Mouse (Mus musculus): ENCODE results near the gene Cfap58. TPM values are rescaled to one million over a fixed set of nuclear protein-coding genes. Genes with fewer than 3 reads are reported as not detected.

Cfap58 gene
- polyA plus RNA-seq, 1 experiment from 2014 or later, result not detected

DNA sequence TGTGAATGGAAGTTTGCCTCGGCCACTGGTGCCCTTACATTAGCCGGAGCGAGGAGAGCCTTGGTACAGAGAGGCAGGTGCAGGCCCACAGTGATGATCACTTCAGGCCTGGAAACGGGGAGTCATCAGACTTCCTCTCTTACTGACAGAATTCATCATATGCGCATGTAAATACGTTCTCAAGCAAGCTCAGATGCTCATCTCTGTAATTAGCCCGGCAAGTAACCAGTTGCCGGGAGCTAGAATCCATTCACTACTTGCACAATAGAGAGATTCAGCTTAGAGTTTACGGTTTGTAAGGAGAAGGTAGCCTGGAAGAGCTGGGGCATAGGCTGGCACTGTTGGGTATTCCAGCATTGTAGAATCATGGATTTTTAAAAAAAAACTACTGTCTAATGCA lies 15.7 kb downstream of the Cfap58 start:
- no peaks in the 10 kb centered on the region for H3K27me3 ChIP-seq (ENCODE audit: low read depth, poor library complexity, severe bottlenecking)

DNA sequence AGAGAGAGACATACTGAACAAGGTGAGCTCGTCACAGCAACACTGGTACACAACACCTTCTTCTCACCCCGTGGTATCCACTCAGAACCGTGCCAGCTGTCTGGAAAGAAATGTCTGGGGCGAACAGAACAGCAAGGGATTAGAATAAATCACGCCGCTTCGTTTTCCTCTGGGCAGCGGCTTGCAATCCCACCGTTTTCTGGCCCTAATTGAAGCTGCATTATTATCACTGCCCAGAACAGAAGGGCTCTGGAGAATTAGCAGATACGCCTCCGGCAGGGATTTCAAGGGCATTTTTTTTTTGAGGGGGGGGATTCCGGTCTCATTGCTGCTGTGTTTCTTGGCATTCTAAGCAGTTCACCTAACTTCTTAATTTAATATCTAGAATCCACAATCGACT lies 20.7 kb downstream of the Cfap58 start:
- no peaks in the 10 kb centered on the region for H3K27me3 ChIP-seq (ENCODE audit: low read depth, poor library complexity, severe bottlenecking)
- H3K27ac ChIP-seq, result no peak overlapping the region
- H3K4me3 ChIP-seq, result no peak overlapping the region
- H3K4me1 ChIP-seq, result no peaks in the 10 kb centered on the region
- no peaks in the 10 kb centered on the region for H3K36me3 ChIP-seq
- no peak for DNase-seq (ENCODE audit: low spot score)
- 79% methylated on average over 13 of the region's 13 CpGs for WGBS
- H3K9me3 ChIP-seq (replicated peaks), result no peaks in the 10 kb centered on the region

More for the DNA sequence above, 15.7 kb downstream of the Cfap58 start:
- Histone ChIP-seq H3K36me3 (no peaks in the 10 kb centered on the region), H3K4me3 (no peak overlapping the region), H3K4me1 (no peaks in the 10 kb centered on the region), H3K27ac (no peak overlapping the region), H3K9me3 (replicated peaks) (no peaks in the 10 kb centered on the region)
- no peak for DNase-seq (ENCODE audit: low spot score)
- WGBS, result 85% methylated on average over 9 of the region's 9 CpGs

DNA sequence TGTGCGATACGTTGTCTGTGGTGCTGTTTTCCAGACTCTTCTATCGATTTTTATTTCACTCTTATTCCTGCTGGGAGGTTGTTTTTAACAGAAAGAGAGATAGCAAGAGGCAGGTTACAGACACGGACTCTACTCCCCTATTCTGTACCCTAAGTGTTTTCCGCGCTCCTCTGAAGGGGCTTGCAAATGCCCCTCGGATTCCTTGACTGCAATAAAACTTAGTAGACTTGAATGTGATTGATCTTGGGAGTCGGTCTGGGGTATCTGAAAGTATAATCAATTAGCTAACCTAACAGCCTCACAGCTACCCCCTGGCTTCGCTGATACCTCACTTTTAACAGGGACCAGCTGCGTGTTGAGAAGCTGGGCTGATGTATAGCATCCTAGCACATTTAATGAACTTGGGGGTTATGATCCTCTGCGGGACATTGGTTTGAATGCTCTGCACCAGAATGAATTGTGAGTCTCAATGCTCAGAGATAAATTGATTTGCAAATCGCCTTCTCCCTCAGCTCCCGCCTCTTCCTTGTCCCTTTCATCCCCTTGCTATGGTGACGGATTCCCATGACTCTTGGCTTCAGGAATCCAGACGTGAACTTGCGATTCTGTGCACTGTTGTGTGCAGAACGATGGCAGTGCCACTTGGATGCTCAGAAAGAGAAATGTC lies 31.7 kb downstream of the Cfap58 start:
- no peaks in the 10 kb centered on the region for H3K9me3 ChIP-seq (replicated peaks)
- H3K27ac ChIP-seq, result no peak overlapping the region
- 59% methylated on average over 17 of the region's 17 CpGs for WGBS
- H3K36me3 ChIP-seq, result no peaks in the 10 kb centered on the region
- no peaks in the 10 kb centered on the region for H3K27me3 ChIP-seq (ENCODE audit: low read depth, poor library complexity, severe bottlenecking)
- peaks cover 10% of the 10 kb centered on the region for H3K4me1 ChIP-seq
- no peak overlapping the region for H3K4me3 ChIP-seq
- DNase-seq (ENCODE audit: low spot score), result no peak

DNA sequence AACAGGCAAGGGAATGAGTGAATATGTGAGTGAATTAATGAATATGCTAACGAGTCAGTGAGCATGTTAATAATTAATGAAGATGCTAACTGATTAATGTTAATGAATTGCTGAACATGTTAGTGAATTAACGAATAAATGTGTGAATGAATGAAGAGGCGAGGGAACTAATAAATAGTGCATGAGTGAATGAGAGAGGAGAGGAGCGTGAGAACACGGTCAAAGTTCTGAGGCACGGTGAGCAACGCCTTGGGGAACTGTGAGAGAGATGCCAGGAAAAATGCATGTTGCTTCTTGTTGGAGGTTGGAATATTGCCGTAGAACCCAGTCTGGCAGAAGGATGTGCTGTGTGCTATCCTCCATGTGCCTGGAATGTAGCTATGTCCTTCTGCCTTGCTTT lies 33.6 kb downstream of the Cfap58 start:
- WGBS, result 92% methylated on average over 8 of the region's 8 CpGs
- DNase-seq (ENCODE audit: low spot score), result no peak

DNA sequence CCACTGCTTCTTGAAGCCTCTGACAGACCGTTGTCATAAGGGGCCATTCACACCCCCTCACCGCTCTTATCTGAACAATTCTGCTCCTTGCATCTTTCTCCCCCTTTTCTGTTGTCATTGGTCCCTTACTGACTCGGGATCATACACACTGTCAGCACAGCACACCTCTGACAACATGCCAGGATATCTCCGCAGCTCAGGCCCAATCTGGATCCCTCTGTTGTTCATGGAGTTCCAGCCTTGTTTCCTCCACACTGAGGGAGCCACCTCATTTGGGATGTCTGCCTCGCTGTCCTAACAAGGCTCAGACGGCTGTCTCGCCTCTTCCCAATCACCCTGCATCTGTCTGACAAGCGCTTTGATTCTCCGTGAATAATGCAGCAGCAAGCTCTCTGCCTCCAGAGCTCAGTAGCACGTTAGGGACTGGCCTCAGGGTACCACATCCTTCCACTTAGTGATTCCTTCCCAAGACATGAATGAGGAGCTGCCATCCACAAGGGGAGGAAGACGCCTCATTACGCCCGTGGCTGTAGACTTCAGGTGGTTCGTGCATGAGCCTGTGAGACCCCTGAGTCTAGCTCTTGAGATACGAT lies 40.7 kb downstream of the Cfap58 start:
- Histone ChIP-seq H3K36me3 (no peaks in the 10 kb centered on the region), H3K27me3 (ENCODE audit: low read depth, poor library complexity, severe bottlenecking) (no peaks in the 10 kb centered on the region), H3K9me3 (replicated peaks) (no peaks in the 10 kb centered on the region), H3K4me3 (no peak overlapping the region), H3K27ac (no peak overlapping the region), H3K4me1 (no peaks in the 10 kb centered on the region)
- DNase-seq (ENCODE audit: low spot score), result no peak
- WGBS, result 65% methylated on average over 15 of the region's 15 CpGs

More for the DNA sequence above, 33.6 kb downstream of the Cfap58 start:
- Histone ChIP-seq H3K27me3 (ENCODE audit: low read depth, poor library complexity, severe bottlenecking) (no peaks in the 10 kb centered on the region), H3K4me1 (peaks cover 10% of the 10 kb centered on the region), H3K36me3 (no peaks in the 10 kb centered on the region), H3K9me3 (replicated peaks) (no peaks in the 10 kb centered on the region), H3K27ac (no peak overlapping the region), H3K4me3 (no peak overlapping the region)

DNA sequence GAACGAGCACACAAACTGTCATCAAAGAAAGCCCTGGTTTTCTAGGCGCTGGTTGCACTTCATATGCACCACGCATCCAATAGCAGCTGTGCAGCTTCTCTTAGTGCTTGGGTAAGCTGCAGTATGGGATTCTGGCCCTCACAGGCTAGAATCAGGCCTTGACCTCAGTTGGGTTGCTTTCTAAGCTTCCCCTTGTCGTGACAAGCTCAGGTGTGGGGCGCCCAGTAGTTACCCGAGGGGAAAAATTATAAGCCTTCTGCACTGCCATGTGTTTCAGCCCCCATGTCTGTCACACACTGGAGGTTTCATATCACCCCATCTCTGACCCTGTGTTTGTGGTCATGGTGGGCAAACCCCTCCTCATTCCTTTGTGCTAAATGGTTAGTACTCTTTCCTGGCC lies 42.0 kb downstream of the Cfap58 start:
- Histone ChIP-seq H3K4me1 (no peaks in the 10 kb centered on the region), H3K27me3 (ENCODE audit: low read depth, poor library complexity, severe bottlenecking) (no peaks in the 10 kb centered on the region), H3K9me3 (replicated peaks) (no peaks in the 10 kb centered on the region), H3K36me3 (no peaks in the 10 kb centered on the region), H3K4me3 (no peak overlapping the region), H3K27ac (no peak overlapping the region)
- 79% methylated on average over 6 of the region's 6 CpGs for WGBS
- no peak for DNase-seq (ENCODE audit: low spot score)

DNA sequence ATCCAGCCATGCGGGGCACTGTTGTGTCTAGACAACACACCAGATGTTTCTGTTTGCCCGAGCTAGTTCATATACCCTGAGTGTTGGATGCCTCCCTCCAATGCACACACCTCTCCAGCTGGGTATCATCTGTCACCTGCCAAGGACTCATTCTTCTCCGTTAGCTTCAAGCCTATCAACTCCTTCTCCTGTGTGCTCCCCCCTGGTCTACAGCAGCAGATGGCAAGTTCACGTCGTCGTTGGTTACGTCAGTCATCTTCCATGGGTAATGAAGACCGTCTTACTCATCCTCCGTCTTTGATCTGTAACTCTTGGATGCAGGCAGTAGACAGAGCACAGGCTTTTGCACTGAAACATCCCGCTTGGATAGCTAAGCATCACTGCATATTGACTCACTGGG lies 42.8 kb downstream of the Cfap58 start:
- WGBS, result 70% methylated on average over 10 of the region's 10 CpGs
- H3K9me3 ChIP-seq (replicated peaks), result no peaks in the 10 kb centered on the region
- no peak for DNase-seq (ENCODE audit: low spot score)
- H3K4me1 ChIP-seq, result no peaks in the 10 kb centered on the region
- no peaks in the 10 kb centered on the region for H3K36me3 ChIP-seq
- no peak overlapping the region for H3K27ac ChIP-seq
- no peaks in the 10 kb centered on the region for H3K27me3 ChIP-seq (ENCODE audit: low read depth, poor library complexity, severe bottlenecking)
- no peak overlapping the region for H3K4me3 ChIP-seq

DNA sequence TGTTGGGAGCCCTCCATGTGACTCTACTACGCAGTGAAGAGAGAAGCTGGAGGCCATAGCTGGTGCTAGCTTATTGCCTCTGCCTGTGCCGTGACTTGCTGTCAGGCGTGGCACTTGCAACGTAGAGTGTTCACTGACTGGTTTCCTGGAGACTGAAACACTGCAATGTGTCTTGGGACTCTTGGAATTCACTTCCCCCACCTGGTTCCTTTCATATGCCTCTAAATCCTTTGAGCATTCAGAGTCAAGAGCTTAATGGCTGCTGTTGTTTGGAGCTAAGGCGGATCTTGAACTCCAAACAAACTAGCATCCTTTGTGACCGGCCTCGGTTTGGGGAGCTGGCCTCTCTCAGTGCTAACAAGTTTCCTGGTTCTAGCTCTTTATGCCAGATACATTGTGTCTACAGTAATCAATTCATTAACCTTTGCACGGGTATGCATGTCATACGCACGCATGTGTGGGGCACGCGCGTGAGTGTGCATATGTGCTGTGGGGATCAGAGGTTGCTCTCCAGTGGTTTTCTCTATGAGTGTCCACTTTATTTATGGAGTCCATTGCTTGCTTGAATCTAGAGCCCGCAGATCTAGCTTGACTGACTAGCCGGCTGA lies 48.2 kb downstream of the Cfap58 start:
- Histone ChIP-seq H3K9me3 (replicated peaks) (no peaks in the 10 kb centered on the region), H3K4me1 (peaks cover 7% of the 10 kb centered on the region; the same call in 1 of the 2 replicates), H3K36me3 (no peaks in the 10 kb centered on the region), H3K4me3 (no peak overlapping the region), H3K27me3 (ENCODE audit: low read depth, poor library complexity, severe bottlenecking) (no peaks in the 10 kb centered on the region), H3K27ac (no peak overlapping the region)
- WGBS, result 91% methylated on average over 15 of the region's 15 CpGs
- DNase-seq (ENCODE audit: low spot score), result no peak

DNA sequence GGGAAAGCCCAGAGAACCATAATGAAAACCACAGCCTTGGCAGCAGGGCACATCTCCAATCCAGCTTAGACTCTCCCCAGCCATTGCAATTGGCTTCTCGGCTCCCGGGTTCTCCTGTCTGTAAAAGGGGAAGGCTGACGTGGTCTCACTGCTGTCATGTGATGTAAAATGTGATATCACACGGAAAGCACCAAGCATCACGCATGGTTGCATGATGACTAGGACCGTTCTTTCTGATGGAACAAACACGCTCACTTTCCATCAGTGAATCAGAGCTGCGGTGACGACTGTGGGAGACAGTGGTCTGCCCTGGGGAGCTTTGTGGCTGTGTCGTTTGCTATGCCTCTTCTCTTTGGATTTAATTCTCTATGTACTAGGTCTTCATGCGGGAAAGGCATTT lies 50.5 kb downstream of the Cfap58 start:
- no peak overlapping the region for H3K4me3 ChIP-seq
- no peak overlapping the region for H3K27ac ChIP-seq
- no peaks in the 10 kb centered on the region for H3K9me3 ChIP-seq (replicated peaks)
- no peaks in the 10 kb centered on the region for H3K36me3 ChIP-seq
- H3K27me3 ChIP-seq (ENCODE audit: low read depth, poor library complexity, severe bottlenecking), result no peaks in the 10 kb centered on the region
- 88% methylated on average over 11 of the region's 11 CpGs for WGBS
- peaks cover 7% of the 10 kb centered on the region; the same call in 1 of the 2 replicates for H3K4me1 ChIP-seq
- no peak for DNase-seq (ENCODE audit: low spot score)

DNA sequence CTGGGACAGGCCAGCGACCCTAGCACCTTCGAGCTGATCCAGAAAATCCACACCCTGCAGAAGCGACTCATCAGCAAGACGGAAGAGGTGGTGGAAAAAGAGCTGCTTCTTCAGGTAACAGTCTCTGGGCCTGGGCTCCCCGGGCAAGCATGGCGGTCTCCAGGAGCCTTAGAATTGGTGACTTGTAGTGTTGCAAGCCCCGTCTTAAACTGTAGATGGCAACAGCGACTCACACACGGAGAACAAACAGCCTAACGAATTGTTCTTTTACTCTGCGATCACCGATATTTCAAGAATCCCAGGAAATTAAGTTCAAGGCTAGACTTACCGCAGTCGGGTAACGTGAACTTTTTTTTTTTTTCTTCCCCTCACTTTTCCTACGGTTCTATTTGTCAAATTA lies 51.0 kb downstream of the Cfap58 start:
- no peaks in the 10 kb centered on the region for H3K9me3 ChIP-seq (replicated peaks)
- DNase-seq (ENCODE audit: low spot score), result peak; percentile 55
- H3K4me3 ChIP-seq, result no peak overlapping the region
- no peak overlapping the region for H3K27ac ChIP-seq
- peaks cover 7% of the 10 kb centered on the region; the same call in 1 of the 2 replicates for H3K4me1 ChIP-seq
- no peaks in the 10 kb centered on the region for H3K27me3 ChIP-seq (ENCODE audit: low read depth, poor library complexity, severe bottlenecking)
- 36% methylated on average over 16 of the region's 16 CpGs for WGBS
- no peaks in the 10 kb centered on the region for H3K36me3 ChIP-seq

DNA sequence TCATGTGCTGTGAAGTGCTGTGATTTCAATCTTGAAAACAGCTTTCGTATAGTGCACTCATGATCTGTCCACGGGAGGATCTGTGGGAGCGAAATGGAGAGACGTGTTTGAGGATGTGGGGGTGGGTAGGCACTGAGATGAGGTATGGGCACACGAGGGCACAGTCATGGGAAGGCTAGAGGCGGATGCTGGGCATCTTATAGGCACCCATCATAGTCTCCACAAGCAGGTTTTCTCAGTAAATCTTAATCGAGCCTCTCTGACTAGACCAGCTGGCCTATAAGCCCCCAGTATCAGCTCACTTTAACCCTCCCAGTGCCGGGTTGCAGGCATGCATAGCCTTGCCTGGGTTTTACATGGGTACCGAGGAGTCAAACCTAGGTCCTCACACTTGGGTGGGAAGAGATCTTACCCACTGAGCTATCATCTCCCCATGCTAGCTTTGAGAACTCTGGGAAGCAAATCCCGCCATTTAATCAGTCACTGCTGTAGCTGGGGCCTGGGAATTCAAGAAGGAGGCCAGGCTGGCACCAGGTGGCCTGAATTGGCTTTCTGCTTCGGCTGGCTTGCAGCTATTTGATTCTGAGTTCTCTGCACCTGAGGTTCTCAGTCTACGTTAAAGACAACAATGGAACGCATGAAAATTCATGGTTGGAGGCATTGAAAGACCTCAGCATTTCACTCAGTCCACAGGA lies 51.6 kb downstream of the Cfap58 start:
- Histone ChIP-seq H3K27me3 (ENCODE audit: low read depth, poor library complexity, severe bottlenecking) (no peaks in the 10 kb centered on the region), H3K36me3 (no peaks in the 10 kb centered on the region), H3K9me3 (replicated peaks) (no peaks in the 10 kb centered on the region), H3K27ac (no peak overlapping the region), H3K4me1 (peaks cover 7% of the 10 kb centered on the region; the same call in 1 of the 2 replicates), H3K4me3 (no peak overlapping the region)
- no peak for DNase-seq (ENCODE audit: low spot score)
- WGBS, result 74% methylated on average over 13 of the region's 13 CpGs

DNA sequence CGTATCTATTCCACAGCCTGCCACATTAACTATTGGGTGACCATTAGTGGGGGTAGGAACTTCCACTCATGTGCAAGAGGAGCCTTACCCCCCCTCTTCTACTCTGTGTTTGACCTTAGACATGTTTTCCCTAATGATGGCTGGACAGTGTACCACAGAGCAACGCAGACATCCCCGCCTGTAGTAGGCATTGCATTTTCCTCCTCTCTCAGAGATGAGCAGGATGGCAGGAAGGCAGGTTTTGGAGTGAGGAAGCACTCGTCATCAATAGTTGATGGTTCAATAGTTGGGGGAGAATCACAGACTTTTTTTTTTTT lies 52.1 kb downstream of the Cfap58 start:
- Histone ChIP-seq H3K9me3 (replicated peaks) (no peaks in the 10 kb centered on the region), H3K27me3 (ENCODE audit: low read depth, poor library complexity, severe bottlenecking) (no peaks in the 10 kb centered on the region), H3K4me1 (peaks cover 7% of the 10 kb centered on the region; the same call in 1 of the 2 replicates), H3K4me3 (no peak overlapping the region), H3K36me3 (no peaks in the 10 kb centered on the region), H3K27ac (no peak overlapping the region)
- WGBS, result 88% methylated on average over 4 of the region's 4 CpGs
- DNase-seq (ENCODE audit: low spot score), result no peak

DNA sequence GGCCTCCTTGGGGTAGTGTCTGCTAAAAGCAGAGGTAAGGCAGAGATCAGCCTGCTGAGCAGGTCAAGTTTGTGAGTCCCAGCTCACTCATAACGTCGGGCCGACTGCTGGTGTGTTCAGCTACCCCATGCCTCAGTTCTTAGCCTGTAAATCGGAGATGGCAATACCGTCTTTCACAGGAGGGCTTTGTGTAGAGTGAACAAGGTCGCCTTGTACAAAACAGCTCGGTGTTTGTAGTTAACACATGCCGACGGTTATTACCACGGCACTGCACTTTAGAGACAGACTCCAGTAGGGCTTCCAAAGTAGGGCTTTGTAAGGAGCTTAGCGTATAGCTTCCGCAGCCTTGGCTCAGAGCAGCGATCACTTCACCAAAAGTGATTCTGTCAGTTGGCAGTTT lies 63.8 kb downstream of the Cfap58 start:
- Histone ChIP-seq H3K27me3 (ENCODE audit: low read depth, poor library complexity, severe bottlenecking) (no peaks in the 10 kb centered on the region), H3K4me3 (no peak overlapping the region), H3K36me3 (no peaks in the 10 kb centered on the region), H3K27ac (peak overlapping the region; percentile 7; the same call in 1 of the 2 replicates), H3K9me3 (replicated peaks) (no peaks in the 10 kb centered on the region), H3K4me1 (peaks cover 20% of the 10 kb centered on the region)
- WGBS, result 94% methylated on average over 13 of the region's 13 CpGs
- no peak for DNase-seq (ENCODE audit: low spot score)

Measured in limb, embryonic 10.5 days (tissue).